Mouse (Mus musculus): ENCODE measurements at regions not wholly inside any gene's neighbourhood (a gene's known extent, or its start where the extent isn't known, plus 50 kb on each side); places are given as distances from the start of the nearest gene placed in this dataset.
"Not testable (repeated sequence)": the region's sequence is repeated elsewhere in the genome, so short reads cannot be mapped to it uniquely, and the experiment has no call there.

DNA sequence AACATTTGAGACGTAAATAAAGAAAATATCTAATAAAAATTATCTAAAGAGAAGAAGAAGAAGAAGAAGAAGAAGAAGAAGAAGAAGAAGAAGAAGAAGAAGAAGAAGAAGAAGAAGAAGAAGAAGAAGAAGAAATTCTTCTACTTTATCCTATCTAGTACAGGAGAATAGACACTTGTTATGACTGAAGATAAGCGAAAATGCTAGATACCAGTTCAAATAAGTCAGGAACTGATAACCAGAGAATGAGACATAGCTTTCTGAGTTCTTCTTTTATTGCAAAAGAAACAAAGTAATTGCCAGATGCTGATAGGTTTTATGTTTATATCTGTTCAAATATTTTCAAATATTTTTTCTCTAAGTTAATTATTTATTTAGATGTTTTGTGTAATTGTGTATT is 2144.1 kb upstream of the Pcdh17 start:
- DNase-seq (ENCODE audit: low spot score), result no peak

GRCm38 (mm10) chr14:82313491-82313890 is 2129.9 kb upstream of the Pcdh17 start:
- DNase-seq (ENCODE audit: low spot score), result peak; percentile 25

- not testable (repeated sequence) for DNase-seq (ENCODE audit: low spot score)
Measured at GRCm38 (mm10) chr14:82334841-82335240, 2108.5 kb upstream of the Pcdh17 start.

Measured in layer of hippocampus, adult 11-12 months (tissue).